In the genomic region with DNA sequence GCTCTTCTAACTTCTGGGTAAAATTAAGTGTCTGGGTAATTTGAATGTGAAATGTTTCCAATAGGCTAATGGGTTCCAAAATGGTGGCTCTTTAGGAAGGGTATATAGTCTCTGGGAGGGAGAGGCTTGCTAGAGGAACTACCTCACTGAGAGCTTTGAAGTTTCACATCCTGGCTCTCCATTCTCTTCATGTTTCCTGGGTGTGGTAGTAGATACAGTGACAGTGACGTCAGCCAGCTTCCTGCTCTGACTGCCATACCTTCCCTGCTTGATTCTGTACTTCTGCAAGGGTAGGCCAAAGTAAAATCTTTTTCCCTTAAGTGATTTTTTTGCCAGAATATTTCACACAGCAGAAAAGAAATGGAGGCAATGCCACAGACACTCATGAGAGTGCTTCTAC, we compare ENCODE assay signal across 11 mouse cellular contexts.
DNase-seq lines count a peak whose midpoint lies in the region; ATAC-seq and TF ChIP-seq lines count a peak whose summit lies in the region.
"Had no signal": no experiment of that assay in that cellular context is flagged by ENCODE, and none has a peak within 500 bp of the region (broad histone marks: within the 10 kb centered on the region; RNA-seq: fewer than 3 reads in every experiment).

No protein-coding gene starts in this region.

- H3K4me3 ChIP-seq in heart, postnatal 0 days (ENCODE audit: low read depth, low read length): no peak overlapping the region
- H3K4me3 ChIP-seq in thymus, adult 2 months (ENCODE audit: control insufficient read depth, insufficient read depth, low read length): no peak overlapping the region
- H3K4me3 ChIP-seq: layer of hippocampus, adult 2 months; myocyte had no signal

- no peak overlapping the region for H3K9ac ChIP-seq in heart, postnatal 0 days (replicated peaks; ENCODE audit: low read depth, low read length)

- H3K27ac ChIP-seq in heart, postnatal 0 days (ENCODE audit: low read depth): peak overlapping the region; percentile 46
- H3K27ac ChIP-seq in thymus, adult 2 months (ENCODE audit: control insufficient read depth, insufficient read depth, low read length): no peak overlapping the region
- H3K27ac ChIP-seq: layer of hippocampus, adult 2 months had no signal

- no peaks in the 10 kb centered on the region for H3K27me3 ChIP-seq in heart, postnatal 0 days (ENCODE audit: control insufficient read depth, insufficient read depth, low read length)
- H3K27me3 ChIP-seq in thymus, adult 2 months (ENCODE audit: control insufficient read depth, insufficient read depth, low read length): no peaks in the 10 kb centered on the region

- no peak overlapping the region for H3K4me2 ChIP-seq in heart, postnatal 0 days (ENCODE audit: low read depth, low read length)

- peak; percentile 94 for DNase-seq in heart, adult 11 months
- DNase-seq in heart, postnatal 4 days: no peak
- no peak for DNase-seq in heart, postnatal 0 days (ENCODE audit: low spot score)
- peak; percentile 54 for DNase-seq in lung, postnatal 36 days
- DNase-seq in urinary bladder, adult 2 months (ENCODE audit: low spot score): no peak
- DNase-seq in cerebellum, adult 9-10 months: no peak
- no peak for DNase-seq in thymus, adult 2 months
- DNase-seq: kidney, adult 11 months had no signal

- TF ChIP-seq EP300 in heart, postnatal 0 days (IDR thresholded peaks at IDR 0.05; ENCODE audit: low read depth): no peak

- no peak for TF ChIP-seq CTCF in heart, postnatal 0 days (IDR thresholded peaks at IDR 0.05; ENCODE audit: low read depth)
- TF ChIP-seq CTCF in thymus, adult 2 months (IDR thresholded peaks at IDR 0.05; ENCODE audit: borderline replicate concordance, control insufficient read depth, extremely low read depth, insufficient read depth, low read length, poor library complexity): no peak

- peaks cover 8% of the 10 kb centered on the region for H3K4me1 ChIP-seq in heart, postnatal 0 days (ENCODE audit: control insufficient read depth, insufficient read depth)
- H3K4me1 ChIP-seq in thymus, adult 2 months (replicated peaks; ENCODE audit: control insufficient read depth, insufficient read depth, low read length): no peaks in the 10 kb centered on the region

- peak; percentile 49 for ATAC-seq in CD4-positive, CD25-positive, alpha-beta regulatory T cell, adult 4 months
- no peak for ATAC-seq in heart, postnatal 0 days (ENCODE audit: insufficient read depth, low read depth)

- H3K36me3 ChIP-seq in heart, postnatal 0 days (replicated peaks; ENCODE audit: control insufficient read depth, insufficient read depth, low read length): no peaks in the 10 kb centered on the region
- H3K36me3 ChIP-seq in thymus, adult 2 months (ENCODE audit: control insufficient read depth, insufficient read depth, low read length): no peaks in the 10 kb centered on the region

- H3K9me3 ChIP-seq in heart, postnatal 0 days (replicated peaks; ENCODE audit: control insufficient read depth, low read length): no peaks in the 10 kb centered on the region

- no peak for TF ChIP-seq POLR2A in thymus, adult 2 months (IDR thresholded peaks at IDR 0.05; ENCODE audit: control insufficient read depth, extremely low read depth, insufficient read depth, low read length, poor library complexity)

- WGBS in heart, postnatal 0 days: 24% methylated on average over 1 of the region's 1 CpGs
- 10% methylated on average over 1 of the region's 1 CpGs for WGBS in thymus, adult 2 months

Comparison
In these comparisons a context has a peak if more than half of its experiments do, and no peak if none do; other contexts are left out.
1. DNase-seq: peak in heart, adult 11 months (single experiment) and lung, postnatal 36 days (single experiment); none in heart, postnatal 4 days (single experiment), heart, postnatal 0 days (single experiment), urinary bladder, adult 2 months (single experiment), cerebellum, adult 9-10 months (single experiment) and thymus, adult 2 months (single experiment).